Mouse (Mus musculus) MEL (cell line): ENCODE data around the gene Iqck. TPM values are rescaled to one million over a fixed set of nuclear protein-coding genes. Genes with fewer than 3 reads are reported as not detected.

Experiments
- DNase-seq: peaks from one replicate; pipeline ENCODE4 v3.0.0; 2011; ENCODE audit warnings: low read depth, low spot score
- H3K27ac ChIP-seq: 2 replicates; pipeline ENCODE4 v1.5.1; 2012; ENCODE audit warnings: low read depth, mild to moderate bottlenecking, control low read depth, low read length, moderate library complexity; ENCODE audit not compliant: control insufficient read depth
- H3K27me3 ChIP-seq, 2 experiments: fragments of 150-350 bp in 1 of 2; sonication (generic) in 1 of 2; 2 replicates each; pipeline ENCODE4 v1.6.1; 2012; ENCODE audit warnings: low read length in 2 of 2, mild to moderate bottlenecking in 2 of 2, improper control_type of control experiment in 1 of 2, moderate library complexity in 1 of 2; ENCODE audit not compliant: insufficient read depth in 2 of 2, control insufficient read depth in 1 of 2
- H3K36me3 ChIP-seq, 2 experiments: 2 replicates each; pipeline ENCODE4 v1.6.1; 2012 to 2014; ENCODE audit warnings: low read length in 2 of 2, improper control_type of control experiment in 1 of 2, inconsistent platforms in 1 of 2, mild to moderate bottlenecking in 1 of 2; ENCODE audit not compliant: insufficient read depth in 2 of 2, control insufficient read depth in 1 of 2
- H3K4me1 ChIP-seq, 2 experiments: fragments of 150-350 bp in 1 of 2; sonication (generic) in 1 of 2; 2 replicates each; pipeline ENCODE4 v1.6.1; 2012; ENCODE audit warnings: low read length in 2 of 2, improper control_type of control experiment in 1 of 2, mild to moderate bottlenecking in 1 of 2; ENCODE audit not compliant: insufficient read depth in 2 of 2, control insufficient read depth in 1 of 2
- H3K4me3 ChIP-seq, 2 experiments: fragments of 150-350 bp in 1 of 2; sonication (generic) in 1 of 2; 2 replicates each; pipeline ENCODE4 v1.5.1; 2012; ENCODE audit warnings: low read depth in 2 of 2, low read length in 2 of 2, mild to moderate bottlenecking in 2 of 2, moderate library complexity in 2 of 2, control low read depth in 1 of 2, improper control_type of control experiment in 1 of 2; ENCODE audit not compliant: control insufficient read depth in 1 of 2, insufficient read depth in 1 of 2
- H3K79me2 ChIP-seq: 2 replicates; pipeline ENCODE4 v1.6.1; 2012; ENCODE audit warnings: mild to moderate bottlenecking, low read length, moderate library complexity; ENCODE audit not compliant: control insufficient read depth, poor library complexity, insufficient read depth
- H3K9ac ChIP-seq: 2 replicates; pipeline ENCODE4 v1.6.1; 2012; ENCODE audit warnings: low read depth, mild to moderate bottlenecking, control low read depth, low read length, moderate library complexity; ENCODE audit not compliant: control insufficient read depth, poor library complexity, severe bottlenecking
- H3K9me3 ChIP-seq: fragments of 150-350 bp; sonication (generic); replicated peaks from 2 replicates; pipeline ENCODE4 v1.6.1; 2012; ENCODE audit warnings: mild to moderate bottlenecking, low read length, improper control_type of control experiment, moderate library complexity; ENCODE audit not compliant: insufficient read depth
- BHLHE40 ChIP-seq: IDR thresholded peaks from 2 replicates; pipeline ENCODE4 v1.6.1; 2012; ENCODE audit warnings: low read depth, mild to moderate bottlenecking, inconsistent platforms, low read length, improper control_type of control experiment, borderline replicate concordance
- CHD1 ChIP-seq: IDR thresholded peaks from 2 replicates; pipeline ENCODE4 v1.6.1; 2012; ENCODE audit warnings: low read depth, mild to moderate bottlenecking, inconsistent platforms, low read length, improper control_type of control experiment
- CTCF ChIP-seq, 3 experiments: IDR thresholded peaks in 2 of 3; conservative IDR thresholded peaks in 1 of 3; 2 replicates each; pipeline ENCODE4 v1.5.1; 2011 to 2012; ENCODE audit warnings: low read length in 3 of 3, low read depth in 2 of 3, mild to moderate bottlenecking in 2 of 3, improper control_type of control experiment in 1 of 3, inconsistent platforms in 1 of 3, mixed read lengths in 1 of 3, moderate library complexity in 1 of 3; ENCODE audit not compliant: control insufficient read depth in 1 of 3, insufficient read depth in 1 of 3, poor library complexity in 1 of 3, severe bottlenecking in 1 of 3
- E2F4 ChIP-seq: IDR thresholded peaks from 2 replicates; pipeline ENCODE4 v1.6.1; 2011; ENCODE audit warnings: low read depth, low read length, improper control_type of control experiment, borderline replicate concordance
- EP300 ChIP-seq, 2 experiments: IDR thresholded peaks; 2 replicates each; pipeline ENCODE4 v1.6.1; 2011; ENCODE audit warnings: improper control_type of control experiment in 2 of 2, low read length in 2 of 2, low read depth in 1 of 2, mild to moderate bottlenecking in 1 of 2
- GABPA ChIP-seq: IDR thresholded peaks from 2 replicates; pipeline ENCODE4 v1.6.1; 2012; ENCODE audit warnings: low read depth, mild to moderate bottlenecking, inconsistent platforms, low read length, improper control_type of control experiment, moderate library complexity
- GATA1 ChIP-seq: IDR thresholded peaks from 2 replicates; pipeline ENCODE4 v1.6.1; 2011; ENCODE audit warnings: low read depth, low read length, improper control_type of control experiment
- JUND ChIP-seq: IDR thresholded peaks from 2 replicates; pipeline ENCODE4 v1.6.1; 2011; ENCODE audit warnings: low read depth, mild to moderate bottlenecking, improper control_type of control experiment, low read length
- KAT2A ChIP-seq: conservative IDR thresholded peaks from 2 replicates; pipeline ENCODE4 v1.6.1; 2012; ENCODE audit warnings: low read depth, low read length, improper control_type of control experiment, inconsistent platforms
- MAX ChIP-seq: IDR thresholded peaks from 2 replicates; pipeline ENCODE4 v1.6.1; 2011; ENCODE audit warnings: low read length, improper control_type of control experiment
- MAZ ChIP-seq: IDR thresholded peaks from 2 replicates; pipeline ENCODE4 v1.6.1; 2012; ENCODE audit warnings: low read depth, mild to moderate bottlenecking, inconsistent platforms, low read length, improper control_type of control experiment
- MEF2A ChIP-seq: IDR thresholded peaks from 2 replicates; pipeline ENCODE4 v1.6.1; 2014; ENCODE audit warnings: low read depth, mild to moderate bottlenecking, inconsistent platforms, low read length, improper control_type of control experiment; ENCODE audit not compliant: poor library complexity, insufficient replicate concordance, severe bottlenecking; ENCODE audit errors: extremely low read depth
- MYC ChIP-seq: IDR thresholded peaks from 2 replicates; pipeline ENCODE4 v1.6.1; 2011; ENCODE audit warnings: low read depth, mild to moderate bottlenecking, low read length, improper control_type of control experiment, moderate library complexity
- POLR2A ChIP-seq, 2 experiments: IDR thresholded peaks; 2 replicates each; pipeline ENCODE4 v1.6.1; 2011 to 2012; ENCODE audit warnings: low read length in 2 of 2, mild to moderate bottlenecking in 2 of 2, control low read depth in 1 of 2, improper control_type of control experiment in 1 of 2, low read depth in 1 of 2, moderate library complexity in 1 of 2; ENCODE audit not compliant: control insufficient read depth in 1 of 2, insufficient read depth in 1 of 2, poor library complexity in 1 of 2
- POLR2AphosphoS5 ChIP-seq: IDR thresholded peaks from 2 replicates; pipeline ENCODE4 v1.6.1; 2012; ENCODE audit warnings: low read depth, borderline replicate concordance, mild to moderate bottlenecking, inconsistent platforms, low read length, moderate library complexity, mixed read lengths
- RAD21 ChIP-seq: IDR thresholded peaks from 2 replicates; pipeline ENCODE4 v1.6.1; 2011; ENCODE audit warnings: mild to moderate bottlenecking, low read depth, low read length, improper control_type of control experiment
- RCOR1 ChIP-seq: IDR thresholded peaks from 2 replicates; pipeline ENCODE4 v1.6.1; 2012; ENCODE audit warnings: low read depth, mild to moderate bottlenecking, inconsistent platforms, low read length, improper control_type of control experiment
- SMC3 ChIP-seq: IDR thresholded peaks from 2 replicates; pipeline ENCODE4 v1.6.1; 2011; ENCODE audit warnings: low read depth, low read length, improper control_type of control experiment
- TBP ChIP-seq: IDR thresholded peaks from 2 replicates; pipeline ENCODE4 v1.8.0; 2011; ENCODE audit warnings: low read depth, low read length, improper control_type of control experiment
- UBTF ChIP-seq: IDR thresholded peaks from 2 replicates; pipeline ENCODE4 v1.6.1; 2012; ENCODE audit warnings: low read depth, mild to moderate bottlenecking, inconsistent platforms, low read length, improper control_type of control experiment, moderate library complexity, borderline replicate concordance; ENCODE audit not compliant: insufficient read depth
- ZKSCAN1 ChIP-seq: IDR thresholded peaks from 2 replicates; pipeline ENCODE4 v1.6.1; 2012; ENCODE audit warnings: low read depth, mild to moderate bottlenecking, inconsistent platforms, low read length, improper control_type of control experiment, moderate library complexity
- polyA plus RNA-seq, 2 experiments: library from polyadenylated mRNA; stranded (reverse) in 1 of 2; unstranded in 1 of 2; fragments of >175 nt in 1 of 2; fragments of >200 nt in 1 of 2; gene quantifications; 2 replicates each; pipeline versions ENCODE4 v1.2.1 to v1.2.4; 2012; ENCODE audit warnings: low replicate concordance in 2 of 2, low read depth in 1 of 2; ENCODE audit not compliant: insufficient read length in 2 of 2, insufficient read depth in 1 of 2, missing spikeins in 1 of 2
- total RNA-seq: library from RNA; depleted of rRNA; stranded (reverse); fragments of 300-350 nt; gene quantifications from 2 replicates; pipeline ENCODE4 v1.2.3, GENCODE M21; 2012

The Iqck gene
- total and polyA plus RNA-seq, 3 experiments = 0.39 to 0.40 TPM; not detected in 1

- no peaks in the 10 kb centered on the region for H3K4me1 ChIP-seq
- no peaks in the 10 kb centered on the region for H3K36me3 ChIP-seq
- no peak overlapping the region for H3K27ac ChIP-seq
- no peak overlapping the region for H3K4me3 ChIP-seq
- no peak overlapping the region for H3K9ac ChIP-seq
- DNase-seq = no peak
- TF ChIP-seq GABPA (no peak), BHLHE40 (no peak), GATA1 (no peak), ZKSCAN1 (no peak), CTCF (IDR thresholded peaks at IDR 0.05 in 2 of 3, conservative IDR thresholded peaks at IDR 0.05 in 1 of 3; ENCODE audit: control insufficient read depth in 1 of 3, insufficient read depth in 1 of 3, low read depth in 2 of 3, low read length in 3 of 3, poor library complexity in 1 of 3, severe bottlenecking in 1 of 3) (no peak), UBTF (no peak), POLR2AphosphoS5 (no peak), MAZ (no peak), CHD1 (no peak), POLR2A (IDR thresholded peaks at IDR 0.05; ENCODE audit: control insufficient read depth in 1 of 2, insufficient read depth in 1 of 2, low read depth in 1 of 2, low read length in 2 of 2, poor library complexity in 1 of 2) (no peak)
- peaks cover 0 to 2% of the 10 kb centered on the region in 2 experiments; a peak in 2 of 4 replicates for H3K27me3 ChIP-seq
- H3K79me2 ChIP-seq = no peaks in the 10 kb centered on the region
- H3K9me3 ChIP-seq = no peaks in the 10 kb centered on the region
Observed at GRCm38 (mm10) chr7:118931502-118932395, 76.2 kb downstream of the Iqck start.

- no peak for DNase-seq
- H3K9me3 ChIP-seq = no peaks in the 10 kb centered on the region
- no peak for TF ChIP-seq MYC
- no peak for TF ChIP-seq CHD1
- TF ChIP-seq MAX = no peak
- TF ChIP-seq JUND = no peak
- TF ChIP-seq TBP = no peak
- no peak for TF ChIP-seq MEF2A
- no peak for TF ChIP-seq KAT2A
- no peak for TF ChIP-seq RCOR1
- no peak for TF ChIP-seq SMC3
- TF ChIP-seq CTCF (IDR thresholded peaks at IDR 0.05 in 2 of 3, conservative IDR thresholded peaks at IDR 0.05 in 1 of 3; ENCODE audit: control insufficient read depth in 1 of 3, insufficient read depth in 1 of 3, low read depth in 2 of 3, low read length in 3 of 3, poor library complexity in 1 of 3, severe bottlenecking in 1 of 3) = no peak
- no peak for TF ChIP-seq EP300 (IDR thresholded peaks at IDR 0.05; ENCODE audit: low read depth in 1 of 2, low read length in 2 of 2)
- TF ChIP-seq MAZ = no peak
- TF ChIP-seq RAD21 = no peak
- no peak for TF ChIP-seq E2F4
- no peak for TF ChIP-seq BHLHE40
- H3K27ac ChIP-seq = no peak overlapping the region
- H3K4me1 ChIP-seq = peaks cover 0 to 4% of the 10 kb centered on the region in 2 experiments; a peak in 1 of 4 replicates
- H3K4me3 ChIP-seq = no peak overlapping the region
- H3K79me2 ChIP-seq = no peaks in the 10 kb centered on the region
- H3K27me3 ChIP-seq = peaks cover 0 to 2% of the 10 kb centered on the region in 2 experiments; a peak in 1 of 4 replicates
- H3K9ac ChIP-seq = no peak overlapping the region
- H3K36me3 ChIP-seq = peaks cover 0 to 2% of the 10 kb centered on the region in 2 experiments; a peak in 2 of 4 replicates
Observed at GRCm38 (mm10) chr7:118935306-118935705, 79.8 kb downstream of the Iqck start.
